Mouse (Mus musculus) testis, adult 2 months (tissue): Measurements from ENCODE around the gene Gm20388. TPM values are rescaled to one million over a fixed set of nuclear protein-coding genes. Genes with fewer than 3 reads are reported as not detected.

ENCODE experiments used
- H3K27ac ChIP-seq: fragments of 200-500 bp; 2 replicates; pipeline ENCODE4 v1.5.1; 2012; ENCODE audit warnings: low read depth, low read length; ENCODE audit not compliant: control insufficient read depth, insufficient read depth
- H3K27me3 ChIP-seq: fragments of 200-500 bp; 2 replicates; pipeline ENCODE4 v1.6.1; 2012; ENCODE audit warnings: mild to moderate bottlenecking, low read length, moderate library complexity; ENCODE audit not compliant: control insufficient read depth, insufficient read depth
- H3K36me3 ChIP-seq: fragments of 200-500 bp; 2 replicates; pipeline ENCODE4 v1.6.1; 2012; ENCODE audit warnings: mild to moderate bottlenecking, low read length; ENCODE audit not compliant: control insufficient read depth, insufficient read depth
- H3K4me1 ChIP-seq: fragments of 200-500 bp; 2 replicates; pipeline ENCODE4 v1.6.1; 2012; ENCODE audit warnings: low read length; ENCODE audit not compliant: control insufficient read depth, insufficient read depth
- H3K4me3 ChIP-seq: fragments of 200-500 bp; 2 replicates; pipeline ENCODE4 v1.5.1; 2012; ENCODE audit warnings: low read depth, mild to moderate bottlenecking, low read length, moderate library complexity, mixed read lengths; ENCODE audit not compliant: control insufficient read depth
- CTCF ChIP-seq: fragments of 200-500 bp; IDR thresholded peaks from 2 replicates; pipeline ENCODE4 v1.5.1; 2012; ENCODE audit warnings: low read depth, mild to moderate bottlenecking, inconsistent platforms, low read length, moderate library complexity; ENCODE audit not compliant: control insufficient read depth, insufficient read depth, insufficient replicate concordance
- POLR2A ChIP-seq: fragments of 200-500 bp; IDR thresholded peaks from 2 replicates; pipeline ENCODE4 v1.6.1; 2012; ENCODE audit warnings: low read depth, mild to moderate bottlenecking, inconsistent platforms, low read length, moderate library complexity; ENCODE audit not compliant: control insufficient read depth
- polyA plus RNA-seq: library from polyadenylated mRNA; depleted of rRNA; stranded (reverse); fragments of >200 nt; gene quantifications from 2 replicates; pipeline ENCODE4 v1.2.3, GENCODE M21; 2012

Gene Gm20388
- polyA plus RNA-seq, 1 experiment, result 5.6 TPM

- Histone ChIP-seq H3K27ac (no peak overlapping the region), H3K4me3 (no peak overlapping the region), H3K36me3 (no peaks in the 10 kb centered on the region; the same call in none of the 2 replicates), H3K4me1 (no peaks in the 10 kb centered on the region), H3K27me3 (no peaks in the 10 kb centered on the region)
- TF ChIP-seq POLR2A (no peak), CTCF (no peak)
These were observed 2117.5 kb downstream of the Gm20388 start for GRCm38 (mm10) chr8:122028116-122028515.

- Histone ChIP-seq H3K27ac (no peak overlapping the region), H3K4me3 (no peak overlapping the region), H3K36me3 (no peaks in the 10 kb centered on the region; the same call in 1 of the 2 replicates), H3K4me1 (no peaks in the 10 kb centered on the region), H3K27me3 (no peaks in the 10 kb centered on the region)
- TF ChIP-seq POLR2A (no peak), CTCF (no peak)
These were observed 2120.3 kb downstream of the Gm20388 start for GRCm38 (mm10) chr8:122030965-122031364.

- no peaks in the 10 kb centered on the region for H3K4me1 ChIP-seq
These were observed 2122.1 kb downstream of the Gm20388 start for GRCm38 (mm10) chr8:122032741-122033140.

GRCm38 (mm10) chr8:122035543-122035942, 2124.9 kb downstream of the Gm20388 start:
- Histone ChIP-seq H3K36me3 (no peaks in the 10 kb centered on the region), H3K4me1 (no peaks in the 10 kb centered on the region), H3K4me3 (no peak overlapping the region), H3K27ac (no peak overlapping the region), H3K27me3 (no peaks in the 10 kb centered on the region)
- TF ChIP-seq POLR2A (no peak), CTCF (no peak)

More at GRCm38 (mm10) chr8:122032741-122033140, 2122.1 kb downstream of the Gm20388 start:
- H3K4me3 ChIP-seq, result no peak overlapping the region
- H3K36me3 ChIP-seq, result no peaks in the 10 kb centered on the region
- no peak for TF ChIP-seq CTCF
- no peak for TF ChIP-seq POLR2A
- no peak overlapping the region for H3K27ac ChIP-seq
- H3K27me3 ChIP-seq, result no peaks in the 10 kb centered on the region

- H3K4me3 ChIP-seq, result no peak overlapping the region
- H3K27me3 ChIP-seq, result no peaks in the 10 kb centered on the region
- H3K4me1 ChIP-seq, result no peaks in the 10 kb centered on the region
- TF ChIP-seq CTCF, result no peak
- no peak for TF ChIP-seq POLR2A
- H3K36me3 ChIP-seq, result no peaks in the 10 kb centered on the region
- H3K27ac ChIP-seq, result no peak overlapping the region
These were observed 2125.7 kb downstream of the Gm20388 start for GRCm38 (mm10) chr8:122036325-122036724.

GRCm38 (mm10) chr8:122037279-122037678, 2126.6 kb downstream of the Gm20388 start:
- Histone ChIP-seq H3K36me3 (no peaks in the 10 kb centered on the region), H3K4me1 (no peaks in the 10 kb centered on the region), H3K27ac (no peak overlapping the region), H3K27me3 (no peaks in the 10 kb centered on the region), H3K4me3 (no peak overlapping the region)
- TF ChIP-seq POLR2A (no peak), CTCF (no peak)

GRCm38 (mm10) chr8:122038076-122038475, 2127.4 kb downstream of the Gm20388 start:
- Histone ChIP-seq H3K27me3 (no peaks in the 10 kb centered on the region), H3K27ac (no peak overlapping the region), H3K36me3 (no peaks in the 10 kb centered on the region), H3K4me3 (no peak overlapping the region), H3K4me1 (no peaks in the 10 kb centered on the region)
- TF ChIP-seq CTCF, result no peak
- TF ChIP-seq POLR2A, result no peak

GRCm38 (mm10) chr8:122039452-122039851, 2128.8 kb downstream of the Gm20388 start:
- Histone ChIP-seq H3K36me3 (no peaks in the 10 kb centered on the region), H3K4me3 (no peak overlapping the region), H3K4me1 (no peaks in the 10 kb centered on the region), H3K27ac (no peak overlapping the region), H3K27me3 (no peaks in the 10 kb centered on the region)
- TF ChIP-seq CTCF (no peak), POLR2A (no peak)
